Mouse (Mus musculus): ENCODE results near the gene Fgfr2.

DNA sequence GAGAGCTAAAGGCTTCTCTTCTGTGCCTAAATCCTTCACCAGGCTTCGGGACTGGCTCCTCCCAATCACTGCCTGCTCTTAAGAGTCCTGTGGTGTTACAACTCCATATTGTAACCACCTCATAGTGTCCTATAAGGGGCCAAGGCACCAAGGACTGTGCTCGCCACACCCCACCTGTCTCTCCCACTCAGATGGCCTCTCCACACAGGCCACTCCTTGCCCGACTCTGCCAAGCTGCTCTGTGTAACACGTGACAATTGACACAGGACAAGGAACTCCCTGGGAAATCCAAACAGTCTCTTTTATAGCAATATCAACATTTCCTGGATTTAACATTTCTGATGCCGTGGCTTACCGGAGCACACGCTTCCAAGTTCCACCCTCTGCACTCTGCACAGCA is 2876.7 kb downstream of the Fgfr2 start:
- TF ChIP-seq POLR2A (IDR thresholded peaks at IDR 0.05; ENCODE audit: insufficient read length, low read depth): no peak
- TF ChIP-seq TCF12 (IDR thresholded peaks at IDR 0.05; ENCODE audit: insufficient read depth, poor library complexity, severe bottlenecking): no peak
- TF ChIP-seq POLR2AphosphoS2 (IDR thresholded peaks at IDR 0.05; ENCODE audit: insufficient read length, low read depth): no peak
